Mouse (Mus musculus) induced T-regulatory cell, adult 2 months (primary cell): ENCODE measurements around the gene Nacc2.
A peak's percentile ranks its signal among the peaks of the same experiment; 100 is the strongest.

Experiments used
- DNase-seq: peaks from one replicate; pipeline ENCODE4 v3.0.0-alpha.2; 2012; ENCODE audit warnings: low read depth

The Nacc2 gene

GRCm38 (mm10) chr2:26139034-26139544 lies 16.1 kb upstream of the Nacc2 start:
- no peak for DNase-seq

- no peak for DNase-seq
These were observed 15.4 kb upstream of the Nacc2 start for GRCm38 (mm10) chr2:26138252-26139033.

- DNase-seq, result no peak
These were observed 11.6 kb upstream of the Nacc2 start for GRCm38 (mm10) chr2:26134591-26134990.

- no peak for DNase-seq
These were observed 9.9 kb upstream of the Nacc2 start for GRCm38 (mm10) chr2:26132628-26133551.

- no peak for DNase-seq
These were observed 8.3 kb upstream of the Nacc2 start for GRCm38 (mm10) chr2:26131327-26131726.

- no peak for DNase-seq
These were observed 6.9 kb upstream of the Nacc2 start for GRCm38 (mm10) chr2:26129962-26130361.

- DNase-seq, result no peak
These were observed 6.3 kb upstream of the Nacc2 start for GRCm38 (mm10) chr2:26129346-26129745.

GRCm38 (mm10) chr2:26122171-26123078 lies 595 bp downstream of the Nacc2 start:
- DNase-seq, result peak; percentile 37

GRCm38 (mm10) chr2:26121541-26122083 lies 1.4 kb downstream of the Nacc2 start:
- no peak for DNase-seq

- DNase-seq, result no peak
These were observed 3.4 kb downstream of the Nacc2 start for GRCm38 (mm10) chr2:26119626-26120025.

GRCm38 (mm10) chr2:26119310-26119592 lies 3.8 kb downstream of the Nacc2 start:
- DNase-seq, result no peak

GRCm38 (mm10) chr2:26118584-26119309 lies 4.3 kb downstream of the Nacc2 start:
- DNase-seq, result no peak

- DNase-seq, result no peak
These were observed 5.4 kb downstream of the Nacc2 start for GRCm38 (mm10) chr2:26117580-26117979.

GRCm38 (mm10) chr2:26116550-26116949 lies 6.5 kb downstream of the Nacc2 start:
- DNase-seq, result no peak

- DNase-seq, result no peak
These were observed 7.8 kb downstream of the Nacc2 start for GRCm38 (mm10) chr2:26115215-26115614.

- DNase-seq, result no peak
These were observed 14.8 kb downstream of the Nacc2 start for GRCm38 (mm10) chr2:26108237-26108636.

GRCm38 (mm10) chr2:26107011-26107410 lies 16.0 kb downstream of the Nacc2 start:
- DNase-seq, result no peak

- DNase-seq, result no peak
These were observed 16.8 kb downstream of the Nacc2 start for GRCm38 (mm10) chr2:26106233-26106632.

GRCm38 (mm10) chr2:26100296-26100695 lies 22.7 kb downstream of the Nacc2 start:
- DNase-seq, result no peak

- DNase-seq, result no peak
These were observed 23.2 kb downstream of the Nacc2 start for GRCm38 (mm10) chr2:26099851-26100250.

- no peak for DNase-seq
These were observed 23.8 kb downstream of the Nacc2 start for GRCm38 (mm10) chr2:26099260-26099659.
